Mouse (Mus musculus) liver, embryonic 13.5 days (tissue): ENCODE measurements around the gene Pip5k1b. TPM values are rescaled to one million over a fixed set of nuclear protein-coding genes. Genes with fewer than 3 reads are reported as not detected.
A peak's percentile ranks its signal among the peaks of the same experiment; 100 is the strongest.

Experiments used
- ATAC-seq: fragments of 200-750 bp; cut with Nextera tagmentation; 2 replicates; pipeline ENCODE4 v1.8.0; 2017; ENCODE audit warnings: low read depth, mild to moderate bottlenecking, moderate number of reproducible peaks, moderate library complexity
- DNase-seq: peaks from one replicate; pipeline ENCODE4 v3.0.0; 2022
- H3K27ac ChIP-seq: fragments of 300-500 bp; sonication (generic); 2 replicates; pipeline ENCODE4 v1.5.1; 2015; ENCODE audit warnings: moderate library complexity, mild to moderate bottlenecking, inconsistent platforms
- H3K27me3 ChIP-seq: fragments of 300-500 bp; sonication (generic); 2 replicates; pipeline ENCODE4 v1.6.1; 2015; ENCODE audit warnings: mild to moderate bottlenecking, inconsistent platforms
- H3K36me3 ChIP-seq: fragments of 300-500 bp; sonication (generic); 2 replicates; pipeline ENCODE4 v1.6.1; 2015; ENCODE audit warnings: mild to moderate bottlenecking, inconsistent platforms
- H3K4me1 ChIP-seq: fragments of 300-500 bp; sonication (generic); replicated peaks from 2 replicates; pipeline ENCODE4 v1.6.1; 2015; ENCODE audit warnings: inconsistent platforms
- H3K4me2 ChIP-seq: fragments of 300-500 bp; sonication (generic); 2 replicates; pipeline ENCODE4 v1.6.1; 2015; ENCODE audit warnings: inconsistent platforms, mild to moderate bottlenecking, moderate library complexity
- H3K4me3 ChIP-seq: fragments of 300-500 bp; sonication (generic); replicated peaks from 2 replicates; pipeline ENCODE4 v1.5.1; 2015; ENCODE audit warnings: mild to moderate bottlenecking, inconsistent platforms
- H3K9ac ChIP-seq: fragments of 300-500 bp; sonication (generic); 2 replicates; pipeline ENCODE4 v1.6.1; 2015; ENCODE audit warnings: mild to moderate bottlenecking, inconsistent platforms
- H3K9me3 ChIP-seq: fragments of 300-500 bp; sonication (generic); replicated peaks from 2 replicates; pipeline ENCODE4 v1.6.1; 2016; ENCODE audit warnings: inconsistent platforms
- WGBS: fragments of 180-500 bp; shearing (Covaris S2); methylation state at CpG from one replicate; pipeline ENCODE4 v1.1.7; 2015; ENCODE audit not compliant: insufficient replicate concordance; 5-methylcytosine and 5-hydroxymethylcytosine counted together
- polyA plus RNA-seq: library from polyadenylated mRNA; unstranded; fragments of >200 nt; fragmentation: Nextera tagmentation; extraction: Ambion mirVana; gene quantifications from 2 replicates; pipeline ENCODE4 v1.2.1, GENCODE M21; 2015

Pip5k1b gene
- polyA plus RNA-seq, 1 experiment from 2014 or later = 8.5 TPM

- Histone ChIP-seq H3K27ac (peak overlapping the region; percentile 95), H3K4me3 (peak overlapping the region; percentile 68), H3K4me2 (peak overlapping the region; percentile 92), H3K4me1 (peaks cover 48% of the 10 kb centered on the region), H3K27me3 (no peaks in the 10 kb centered on the region), H3K9ac (peak overlapping the region; percentile 85), H3K36me3 (peaks cover 13% of the 10 kb centered on the region), H3K9me3 (no peaks in the 10 kb centered on the region)
- ATAC-seq = no peak
- no peak for DNase-seq
- 23% methylated on average over 7 of the region's 7 CpGs for WGBS
These were observed 274.2 kb downstream of the Pip5k1b start for GRCm38 (mm10) chr19:24281288-24281980.

- no peaks in the 10 kb centered on the region for H3K9me3 ChIP-seq
- H3K9ac ChIP-seq = peak within 1 kb of the TSS; percentile 85
- DNase-seq = peak; percentile 80
- H3K4me2 ChIP-seq = peak within 1 kb of the TSS; percentile 92
- peaks cover 52% of the 10 kb centered on the region for H3K4me1 ChIP-seq
- H3K4me3 ChIP-seq = peak within 1 kb of the TSS; percentile 68
- peak within 1 kb of the TSS; percentile 95 for H3K27ac ChIP-seq
- ATAC-seq = peak; percentile 94
- WGBS = under 1% methylated on average over 12 of the region's 22 CpGs
- H3K36me3 ChIP-seq = peaks cover 20% of the 10 kb centered on the region
- no peaks in the 10 kb centered on the region for H3K27me3 ChIP-seq
These were observed 275.0 kb downstream of the Pip5k1b start, which contains the start of gene Fxn for GRCm38 (mm10) chr19:24280601-24281228. TSS of gene Fxn (minus strand) at chr19:24280605.

GRCm38 (mm10) chr19:24279706-24280600, 275.7 kb downstream of the Pip5k1b start:
- H3K4me1 ChIP-seq = peaks cover 60% of the 10 kb centered on the region
- H3K4me3 ChIP-seq = peak overlapping the region; percentile 68
- peak; percentile 82 for DNase-seq
- H3K36me3 ChIP-seq = peaks cover 27% of the 10 kb centered on the region
- no peaks in the 10 kb centered on the region for H3K27me3 ChIP-seq
- H3K9ac ChIP-seq = peak overlapping the region; percentile 85
- WGBS = under 1% methylated on average over 71 of the region's 78 CpGs
- H3K4me2 ChIP-seq = peak overlapping the region; percentile 92
- ATAC-seq = peak; percentile 76
- H3K9me3 ChIP-seq = no peaks in the 10 kb centered on the region
- H3K27ac ChIP-seq = peak overlapping the region; percentile 95

GRCm38 (mm10) chr19:24278859-24279258, 276.8 kb downstream of the Pip5k1b start:
- H3K4me2 ChIP-seq = peak overlapping the region; percentile 92
- WGBS = 80% methylated on average over 15 of the region's 15 CpGs
- peak overlapping the region; percentile 85 for H3K9ac ChIP-seq
- H3K4me1 ChIP-seq = peaks cover 69% of the 10 kb centered on the region
- H3K27me3 ChIP-seq = no peaks in the 10 kb centered on the region
- H3K4me3 ChIP-seq = peak overlapping the region; percentile 68
- H3K36me3 ChIP-seq = peaks cover 29% of the 10 kb centered on the region
- H3K27ac ChIP-seq = peak overlapping the region; percentile 95
- H3K9me3 ChIP-seq = no peaks in the 10 kb centered on the region
- DNase-seq = no peak
- ATAC-seq = no peak

- peak overlapping the region; percentile 52; the same call in 1 of the 2 replicates for H3K9ac ChIP-seq
- H3K4me3 ChIP-seq = 0 out of 2 replicates have a peak overlapping the region, but pooled peaks have one; percentile 4
- DNase-seq (peak; percentile 32), ATAC-seq (peak; percentile 77)
- WGBS = 25% methylated on average over 3 of the region's 3 CpGs
- H3K9me3 ChIP-seq = no peaks in the 10 kb centered on the region
- H3K27ac ChIP-seq = peak overlapping the region; percentile 81
- H3K36me3 ChIP-seq = peaks cover 58% of the 10 kb centered on the region
- H3K27me3 ChIP-seq = no peaks in the 10 kb centered on the region
- peak overlapping the region; percentile 50 for H3K4me2 ChIP-seq
- H3K4me1 ChIP-seq = peaks cover 72% of the 10 kb centered on the region
These were observed 281.4 kb downstream of the Pip5k1b start for GRCm38 (mm10) chr19:24274281-24274680.

- Histone ChIP-seq H3K9me3 (no peaks in the 10 kb centered on the region), H3K27ac (0 out of 2 replicates have a peak overlapping the region, but pooled peaks have one; percentile 10), H3K27me3 (no peaks in the 10 kb centered on the region), H3K36me3 (peaks cover 73% of the 10 kb centered on the region), H3K9ac (no peak overlapping the region), H3K4me2 (peak overlapping the region; percentile 21; the same call in 1 of the 2 replicates), H3K4me3 (no peak overlapping the region), H3K4me1 (peaks cover 62% of the 10 kb centered on the region)
- WGBS = 48% methylated on average over 16 of the region's 16 CpGs
- DNase-seq (peak; percentile 55), ATAC-seq (peak; percentile 48)
These were observed 283.8 kb downstream of the Pip5k1b start for GRCm38 (mm10) chr19:24271746-24272426.

GRCm38 (mm10) chr19:24271326-24271725, 284.3 kb downstream of the Pip5k1b start:
- H3K27me3 ChIP-seq = no peaks in the 10 kb centered on the region
- H3K4me1 ChIP-seq = peaks cover 60% of the 10 kb centered on the region
- WGBS = 62% methylated on average over 7 of the region's 7 CpGs
- H3K27ac ChIP-seq = no peak overlapping the region
- peak overlapping the region; percentile 21; the same call in 1 of the 2 replicates for H3K4me2 ChIP-seq
- DNase-seq (no peak), ATAC-seq (peak; percentile 58)
- peaks cover 73% of the 10 kb centered on the region for H3K36me3 ChIP-seq
- no peak overlapping the region for H3K9ac ChIP-seq
- no peak overlapping the region for H3K4me3 ChIP-seq
- H3K9me3 ChIP-seq = no peaks in the 10 kb centered on the region

GRCm38 (mm10) chr19:24268531-24268930, 287.1 kb downstream of the Pip5k1b start:
- Histone ChIP-seq H3K9me3 (no peaks in the 10 kb centered on the region), H3K4me3 (no peak overlapping the region), H3K4me2 (no peak overlapping the region), H3K9ac (no peak overlapping the region), H3K36me3 (peaks cover 80% of the 10 kb centered on the region), H3K27me3 (no peaks in the 10 kb centered on the region), H3K4me1 (peaks cover 36% of the 10 kb centered on the region), H3K27ac (no peak overlapping the region)
- ATAC-seq (no peak), DNase-seq (no peak)
- 74% methylated on average over 4 of the region's 4 CpGs for WGBS

GRCm38 (mm10) chr19:24266046-24266830, 289.4 kb downstream of the Pip5k1b start:
- no peak overlapping the region for H3K9ac ChIP-seq

GRCm38 (mm10) chr19:24264991-24265390, 290.7 kb downstream of the Pip5k1b start:
- H3K9me3 ChIP-seq = no peaks in the 10 kb centered on the region
- DNase-seq = peak; percentile 60
- peak overlapping the region; percentile 71; the same call in 1 of the 2 replicates for H3K27ac ChIP-seq
- no peak overlapping the region for H3K4me2 ChIP-seq
- no peaks in the 10 kb centered on the region for H3K27me3 ChIP-seq
- no peak overlapping the region for H3K9ac ChIP-seq
- no peak overlapping the region for H3K4me3 ChIP-seq
- ATAC-seq = peak; percentile 73
- H3K36me3 ChIP-seq = peaks cover 85% of the 10 kb centered on the region
- peaks cover 17% of the 10 kb centered on the region for H3K4me1 ChIP-seq
- WGBS = 46% methylated on average over 7 of the region's 7 CpGs

More at GRCm38 (mm10) chr19:24266046-24266830, 289.4 kb downstream of the Pip5k1b start:
- Histone ChIP-seq H3K9me3 (no peaks in the 10 kb centered on the region), H3K4me1 (peaks cover 22% of the 10 kb centered on the region), H3K27ac (peak overlapping the region; percentile 71), H3K27me3 (no peaks in the 10 kb centered on the region), H3K4me2 (no peak overlapping the region), H3K36me3 (peaks cover 88% of the 10 kb centered on the region), H3K4me3 (no peak overlapping the region)
- ATAC-seq = peak; percentile 60
- 70% methylated on average over 7 of the region's 7 CpGs for WGBS
- no peak for DNase-seq
